Mouse (Mus musculus) layer of hippocampus, adult 9-11 months (tissue): ENCODE data around the gene Adamts5.
A peak's percentile ranks its signal among the peaks of the same experiment; 100 is the strongest.

ENCODE experiments used
- DNase-seq: peaks from one replicate; pipeline ENCODE4 v3.0.0; 2022

Adamts5 gene

GRCm38 (mm10) chr16:85819808-85820458, 81.7 kb downstream of the Adamts5 start:
- DNase-seq = no peak

DNA sequence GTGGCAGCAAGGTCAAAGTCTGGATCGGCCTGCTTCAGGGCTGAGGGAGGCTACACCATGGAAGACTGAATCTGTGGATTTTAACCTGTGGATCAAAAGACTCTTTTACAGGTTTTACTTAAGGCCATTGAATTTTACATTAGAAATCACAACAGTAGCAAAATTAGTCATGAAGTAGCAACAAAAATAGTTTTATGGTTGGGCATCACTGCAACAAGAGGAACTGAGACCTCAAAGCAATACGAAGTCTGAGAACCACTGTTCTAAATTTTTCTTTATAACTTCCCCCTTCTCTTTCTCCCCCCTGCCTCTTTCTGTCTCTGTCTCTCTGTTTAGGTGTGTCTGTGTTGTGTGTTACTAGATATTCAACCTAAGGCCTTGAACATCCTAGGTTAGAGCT, 87.5 kb downstream of the Adamts5 start:
- no peak for DNase-seq

DNA sequence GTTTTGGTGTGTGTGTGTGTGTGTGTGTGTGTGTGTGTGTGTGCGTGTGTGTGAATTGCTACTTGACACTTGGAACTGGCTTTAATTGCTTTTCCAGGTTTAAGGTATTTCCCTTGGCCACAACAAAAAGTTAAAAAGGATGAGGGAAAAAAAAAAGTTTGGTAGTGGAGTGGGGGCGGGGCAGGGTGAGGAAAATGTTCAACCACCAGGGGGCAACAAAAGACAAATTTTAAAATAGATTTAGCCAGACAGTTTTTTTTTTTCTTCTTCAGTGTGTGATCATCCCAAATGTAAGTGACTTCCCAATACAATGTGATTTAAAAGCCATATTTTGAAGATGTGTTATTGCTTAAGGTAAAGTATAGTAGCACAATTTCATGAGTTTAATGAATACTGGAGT, 94.0 kb downstream of the Adamts5 start:
- DNase-seq = peak; percentile 39

DNA sequence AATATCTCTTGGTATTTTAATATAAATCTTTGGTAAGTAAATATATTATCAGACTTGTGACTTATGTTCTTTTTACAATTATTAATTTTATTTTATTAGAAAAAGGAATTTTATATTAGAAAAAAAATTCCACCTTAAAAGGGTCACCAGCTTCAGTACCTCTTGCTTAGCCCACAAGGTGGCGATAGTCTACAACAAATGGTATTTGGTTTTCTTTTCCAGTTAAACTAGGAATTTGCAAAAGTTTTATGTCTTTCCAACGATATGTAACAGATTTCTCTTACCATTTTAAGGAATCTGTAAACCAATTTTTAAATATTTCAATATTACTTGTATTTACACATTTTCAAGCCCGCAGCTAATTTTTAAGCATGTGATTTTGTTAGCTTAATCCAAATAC, 94.6 kb downstream of the Adamts5 start:
- no peak for DNase-seq
